Mouse (Mus musculus): ENCODE results near the gene Olfr518. TPM values are rescaled to one million over a fixed set of nuclear protein-coding genes. Genes with fewer than 3 reads are reported as not detected.
A peak's percentile ranks its signal among the peaks of the same experiment; 100 is the strongest.

Gene Olfr518
- 0.07 TPM in 1 of 2 replicates, not detected in the other for polyA plus RNA-seq (2014; fragmentation: Nextera tagmentation; extraction: Ambion mirVana)

DNA sequence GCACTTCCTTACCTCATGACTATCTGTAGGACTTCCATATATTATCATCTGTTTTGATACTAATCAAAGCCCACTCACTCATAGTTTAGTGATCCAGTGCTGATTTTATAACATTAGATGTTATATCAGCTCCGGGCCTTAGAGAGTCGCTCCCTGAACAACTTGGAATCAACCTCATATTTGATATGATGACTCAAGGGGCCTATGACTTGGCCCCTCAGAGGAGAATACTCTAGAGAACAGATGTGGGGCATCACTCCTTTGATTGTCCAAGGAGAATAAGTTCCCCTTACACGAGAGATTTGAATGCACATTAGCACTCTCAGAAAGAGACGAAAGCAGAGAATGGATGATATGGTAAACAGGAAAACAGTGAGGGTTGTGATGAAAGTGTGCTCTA, at the start of gene Olfr518:
Olfr518 (minus strand) TSS at position 101 of the 400 bp plus-strand sequence.
- H3K4me3 ChIP-seq (ENCODE audit: low read depth, low read length), result no peak within 1 kb of the TSS
- no peak within 1 kb of the TSS for H3K4me2 ChIP-seq (ENCODE audit: low read depth, low read length)
- DNase-seq (ENCODE audit: low spot score) (no peak), ATAC-seq (ENCODE audit: low read depth) (no peak)
- no peaks in the 10 kb centered on the region for H3K4me1 ChIP-seq (ENCODE audit: control insufficient read depth, insufficient read depth, low read length)
- WGBS, result 81% methylated on average over 4 of the region's 4 CpGs
- no peaks in the 10 kb centered on the region for H3K36me3 ChIP-seq (ENCODE audit: control insufficient read depth, insufficient read depth, low read length)
- no peak within 1 kb of the TSS for H3K27ac ChIP-seq (replicated peaks; ENCODE audit: low read depth, low read length)
- H3K9ac ChIP-seq (ENCODE audit: low read depth, low read length), result no peak within 1 kb of the TSS
- no peaks in the 10 kb centered on the region for H3K27me3 ChIP-seq (replicated peaks; ENCODE audit: control insufficient read depth, insufficient read depth, low read length)
- no peaks in the 10 kb centered on the region for H3K9me3 ChIP-seq (ENCODE audit: control insufficient read depth, low read length)

- peak within 1 kb of the TSS; percentile 91 for H3K4me2 ChIP-seq (ENCODE audit: low read depth, low read length)
- no peaks in the 10 kb centered on the region for H3K27me3 ChIP-seq (replicated peaks; ENCODE audit: control insufficient read depth, insufficient read depth, low read length)
- H3K27ac ChIP-seq (replicated peaks; ENCODE audit: low read depth, low read length), result peak within 1 kb of the TSS; percentile 75; the same call in 1 of the 2 replicates
- peaks cover 18% of the 10 kb centered on the region for H3K36me3 ChIP-seq (ENCODE audit: control insufficient read depth, insufficient read depth, low read length)
- peak; percentile 98 for DNase-seq (ENCODE audit: low spot score)
- no peaks in the 10 kb centered on the region for H3K9me3 ChIP-seq (ENCODE audit: control insufficient read depth, low read length)
- peak; percentile 99 for ATAC-seq (ENCODE audit: low read depth)
- H3K4me1 ChIP-seq (ENCODE audit: control insufficient read depth, insufficient read depth, low read length), result peaks cover 11% of the 10 kb centered on the region
- 2% methylated on average over 40 of the region's 50 CpGs for WGBS
- H3K9ac ChIP-seq (ENCODE audit: low read depth, low read length), result peak within 1 kb of the TSS; percentile 91
- peak within 1 kb of the TSS; percentile 82 for H3K4me3 ChIP-seq (ENCODE audit: low read depth, low read length)
Measured at GRCm38 (mm10) chr7:108933794-108934731, 49.3 kb upstream of the Olfr518 start, which contains the start of gene Eif3f. Gene Eif3f, plus strand, starts transcription at chr7:108934417.

DNA sequence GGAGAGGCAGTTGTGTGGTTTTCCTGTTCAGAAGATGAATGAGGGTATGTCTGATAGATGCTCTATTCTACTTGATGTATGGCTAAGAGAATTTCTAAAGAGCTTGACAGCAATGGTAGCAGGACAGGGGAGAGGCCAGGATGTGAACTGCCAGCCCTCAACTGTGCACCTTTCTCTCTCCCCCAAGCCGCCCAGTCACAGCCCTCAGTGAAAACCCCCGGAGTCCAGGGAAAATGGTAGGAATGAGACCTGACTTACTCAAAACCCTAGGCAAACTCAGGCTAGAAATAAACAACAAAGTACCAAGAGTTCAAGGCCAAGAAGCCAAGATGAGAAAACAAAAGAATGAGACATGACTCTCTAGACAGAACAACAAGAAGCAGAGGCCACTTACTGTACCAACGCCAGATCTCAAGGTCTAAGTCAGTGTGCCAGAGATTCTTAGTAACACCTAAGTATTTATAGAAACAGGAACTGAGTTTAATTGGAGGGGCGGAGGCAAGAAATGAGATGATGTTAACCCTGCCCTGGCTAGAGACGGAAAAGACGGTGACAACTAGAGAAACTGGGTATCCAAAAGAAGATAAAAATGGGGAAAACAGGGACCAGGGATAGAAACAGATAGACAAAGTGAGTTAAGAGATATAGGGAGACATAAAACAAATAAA, 45.1 kb upstream of the Olfr518 start, which contains the start of gene Nlrp10:
Nlrp10 (minus strand) TSS at position 453 of the 668 bp plus-strand sequence.
- H3K27ac ChIP-seq (replicated peaks; ENCODE audit: low read depth, low read length), result no peak within 1 kb of the TSS
- 71% methylated on average over 6 of the region's 6 CpGs for WGBS
- H3K4me2 ChIP-seq (ENCODE audit: low read depth, low read length), result no peak within 1 kb of the TSS
- no peaks in the 10 kb centered on the region for H3K4me1 ChIP-seq (ENCODE audit: control insufficient read depth, insufficient read depth, low read length)
- H3K9ac ChIP-seq (ENCODE audit: low read depth, low read length), result no peak within 1 kb of the TSS
- no peaks in the 10 kb centered on the region for H3K36me3 ChIP-seq (ENCODE audit: control insufficient read depth, insufficient read depth, low read length)
- no peaks in the 10 kb centered on the region for H3K27me3 ChIP-seq (replicated peaks; ENCODE audit: control insufficient read depth, insufficient read depth, low read length)
- no peak for DNase-seq (ENCODE audit: low spot score)
- no peak for ATAC-seq (ENCODE audit: low read depth)
- no peak within 1 kb of the TSS for H3K4me3 ChIP-seq (ENCODE audit: low read depth, low read length)
- no peaks in the 10 kb centered on the region for H3K9me3 ChIP-seq (ENCODE audit: control insufficient read depth, low read length)

DNA sequence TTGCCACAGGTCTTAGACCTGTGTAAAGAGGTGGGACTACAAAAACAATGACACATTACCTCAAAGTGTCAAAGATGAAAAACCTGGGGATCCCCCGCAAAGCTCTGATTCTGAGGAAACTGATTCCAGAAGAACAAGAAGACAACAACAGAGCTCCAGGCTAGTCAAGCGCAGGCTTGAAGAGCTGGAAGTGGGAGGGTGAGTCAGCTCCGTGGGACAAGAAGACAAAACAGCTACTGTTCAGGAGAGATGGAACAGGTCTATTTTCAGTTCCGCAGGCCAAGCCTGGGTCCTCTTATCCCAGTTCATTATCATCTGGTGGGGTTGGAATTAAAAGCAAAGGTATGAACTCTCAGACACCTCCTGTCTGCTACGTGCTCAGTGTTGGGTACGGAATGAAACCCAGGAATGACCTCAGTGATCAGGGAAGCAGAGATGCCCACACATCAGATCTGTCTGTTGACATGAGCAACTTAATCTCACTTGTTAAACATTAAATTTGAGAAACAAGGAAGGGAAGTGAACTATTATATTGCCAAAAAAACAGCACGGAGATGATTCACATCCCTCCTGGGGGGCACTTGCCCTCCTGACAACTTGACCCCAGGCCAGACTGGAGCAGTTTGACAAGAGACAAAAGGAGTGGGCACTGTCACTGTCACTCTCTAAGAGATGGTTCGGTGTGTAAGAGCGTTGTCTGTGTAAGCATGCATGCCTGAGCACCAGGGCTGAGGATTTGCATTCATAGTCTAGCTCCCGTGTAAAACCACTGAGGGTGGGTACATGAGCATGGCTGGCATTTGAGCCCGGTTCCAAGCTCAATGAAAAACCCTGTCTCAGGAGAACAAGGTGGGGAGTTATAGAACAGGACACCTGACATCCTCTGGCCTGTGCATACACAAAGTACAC, 43.7 kb upstream of the Olfr518 start:
- ATAC-seq (ENCODE audit: low read depth) (no peak), DNase-seq (ENCODE audit: low spot score) (no peak)
- Histone ChIP-seq H3K4me1 (ENCODE audit: control insufficient read depth, insufficient read depth, low read length) (no peaks in the 10 kb centered on the region), H3K4me3 (ENCODE audit: low read depth, low read length) (no peak overlapping the region), H3K4me2 (ENCODE audit: low read depth, low read length) (no peak overlapping the region), H3K27ac (replicated peaks; ENCODE audit: low read depth, low read length) (no peak overlapping the region), H3K27me3 (replicated peaks; ENCODE audit: control insufficient read depth, insufficient read depth, low read length) (no peaks in the 10 kb centered on the region), H3K9me3 (ENCODE audit: control insufficient read depth, low read length) (no peaks in the 10 kb centered on the region), H3K36me3 (ENCODE audit: control insufficient read depth, insufficient read depth, low read length) (no peaks in the 10 kb centered on the region), H3K9ac (ENCODE audit: low read depth, low read length) (no peak overlapping the region)
- WGBS, result 73% methylated on average over 11 of the region's 11 CpGs

DNA sequence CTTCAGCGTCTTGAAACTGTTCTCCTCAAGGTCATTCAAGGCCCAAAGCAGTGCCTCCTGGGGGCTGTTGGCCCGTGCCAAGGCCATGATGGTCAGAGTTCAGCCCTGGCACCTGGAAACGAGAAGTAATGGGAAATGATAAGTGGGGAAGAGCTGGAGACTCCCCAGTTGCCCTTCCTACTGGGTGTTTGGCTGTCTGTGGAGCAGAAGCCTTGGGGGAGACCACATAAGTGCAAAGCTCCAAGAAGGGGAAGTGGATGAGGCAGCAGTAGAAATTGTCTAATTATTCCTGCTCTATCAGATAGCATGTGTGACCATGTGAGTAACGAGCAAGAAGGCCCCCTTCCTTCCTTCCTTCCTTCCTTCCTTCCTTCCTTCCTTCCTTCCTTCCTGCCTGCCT, 42.2 kb upstream of the Olfr518 start:
- Histone ChIP-seq H3K9ac (ENCODE audit: low read depth, low read length) (no peak overlapping the region), H3K27ac (replicated peaks; ENCODE audit: low read depth, low read length) (no peak overlapping the region), H3K9me3 (ENCODE audit: control insufficient read depth, low read length) (no peaks in the 10 kb centered on the region), H3K4me2 (ENCODE audit: low read depth, low read length) (no peak overlapping the region), H3K4me1 (ENCODE audit: control insufficient read depth, insufficient read depth, low read length) (no peaks in the 10 kb centered on the region), H3K36me3 (ENCODE audit: control insufficient read depth, insufficient read depth, low read length) (no peaks in the 10 kb centered on the region), H3K27me3 (replicated peaks; ENCODE audit: control insufficient read depth, insufficient read depth, low read length) (no peaks in the 10 kb centered on the region), H3K4me3 (ENCODE audit: low read depth, low read length) (no peak overlapping the region)
- no peak for ATAC-seq (ENCODE audit: low read depth)
- no peak for DNase-seq (ENCODE audit: low spot score)
- WGBS, result 66% methylated on average over 4 of the region's 4 CpGs

GRCm38 (mm10) chr7:108903969-108904368, 19.2 kb upstream of the Olfr518 start:
- no peak overlapping the region for H3K4me2 ChIP-seq (ENCODE audit: low read depth, low read length)
- H3K4me3 ChIP-seq (ENCODE audit: low read depth, low read length), result no peak overlapping the region
- no peak for ATAC-seq (ENCODE audit: low read depth)
- no peaks in the 10 kb centered on the region for H3K36me3 ChIP-seq (ENCODE audit: control insufficient read depth, insufficient read depth, low read length)
- H3K9ac ChIP-seq (ENCODE audit: low read depth, low read length), result no peak overlapping the region
- no peak overlapping the region for H3K27ac ChIP-seq (replicated peaks; ENCODE audit: low read depth, low read length)
- DNase-seq (ENCODE audit: low spot score), result no peak
- H3K9me3 ChIP-seq (ENCODE audit: control insufficient read depth, low read length), result no peaks in the 10 kb centered on the region
- no peaks in the 10 kb centered on the region for H3K27me3 ChIP-seq (replicated peaks; ENCODE audit: control insufficient read depth, insufficient read depth, low read length)
- no peaks in the 10 kb centered on the region for H3K4me1 ChIP-seq (ENCODE audit: control insufficient read depth, insufficient read depth, low read length)
- WGBS, result 76% methylated on average over 2 of the region's 2 CpGs

DNA sequence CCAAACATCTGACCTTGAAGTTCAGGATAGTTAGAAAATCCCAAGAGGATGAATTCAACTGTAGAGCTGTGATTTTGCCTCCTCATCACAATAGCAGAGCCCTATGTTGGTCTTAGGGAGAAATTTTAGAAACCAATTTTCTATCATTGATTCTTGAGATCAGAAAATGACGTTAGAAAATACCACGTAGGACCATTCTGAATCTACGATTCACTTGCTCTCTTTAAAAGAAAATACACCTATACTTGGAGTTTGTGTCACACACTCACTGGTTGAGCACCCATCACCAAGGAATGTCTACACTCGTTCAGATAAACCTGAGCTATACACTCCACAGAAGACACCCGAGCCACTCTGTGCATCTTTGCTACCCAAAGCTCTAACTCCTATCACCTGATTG, 9.5 kb upstream of the Olfr518 start, which contains the start of gene Olfr519:
Olfr519 (minus strand) TSS at position 101 of the 400 bp plus-strand sequence.
- Histone ChIP-seq H3K4me2 (ENCODE audit: low read depth, low read length) (no peak within 1 kb of the TSS), H3K27me3 (replicated peaks; ENCODE audit: control insufficient read depth, insufficient read depth, low read length) (no peaks in the 10 kb centered on the region), H3K27ac (replicated peaks; ENCODE audit: low read depth, low read length) (no peak within 1 kb of the TSS), H3K9ac (ENCODE audit: low read depth, low read length) (no peak within 1 kb of the TSS), H3K9me3 (ENCODE audit: control insufficient read depth, low read length) (no peaks in the 10 kb centered on the region), H3K4me3 (ENCODE audit: low read depth, low read length) (no peak within 1 kb of the TSS), H3K36me3 (ENCODE audit: control insufficient read depth, insufficient read depth, low read length) (no peaks in the 10 kb centered on the region), H3K4me1 (ENCODE audit: control insufficient read depth, insufficient read depth, low read length) (no peaks in the 10 kb centered on the region)
- DNase-seq (ENCODE audit: low spot score), result no peak
- 85% methylated on average over 5 of the region's 5 CpGs for WGBS
- ATAC-seq (ENCODE audit: low read depth), result no peak

GRCm38 (mm10) chr7:108872279-108872678, 12.5 kb downstream of the Olfr518 start, which contains the start of gene Olfr517:
Gene Olfr517, minus strand, starts transcription at chr7:108872379.
- Histone ChIP-seq H3K9me3 (ENCODE audit: control insufficient read depth, low read length) (no peaks in the 10 kb centered on the region), H3K27ac (replicated peaks; ENCODE audit: low read depth, low read length) (no peak within 1 kb of the TSS), H3K27me3 (replicated peaks; ENCODE audit: control insufficient read depth, insufficient read depth, low read length) (no peaks in the 10 kb centered on the region), H3K4me3 (ENCODE audit: low read depth, low read length) (no peak within 1 kb of the TSS), H3K9ac (ENCODE audit: low read depth, low read length) (no peak within 1 kb of the TSS), H3K4me1 (ENCODE audit: control insufficient read depth, insufficient read depth, low read length) (no peaks in the 10 kb centered on the region), H3K36me3 (ENCODE audit: control insufficient read depth, insufficient read depth, low read length) (no peaks in the 10 kb centered on the region), H3K4me2 (ENCODE audit: low read depth, low read length) (no peak within 1 kb of the TSS)
- DNase-seq (ENCODE audit: low spot score), result no peak
- no peak for ATAC-seq (ENCODE audit: low read depth)
- WGBS, result 67% methylated on average over 2 of the region's 2 CpGs

All from embryonic facial prominence, embryonic 14.5 days (tissue).